Mouse (Mus musculus) cortical plate, adult 2 months (tissue): Measurements from ENCODE around the gene Cox7a2. TPM values are rescaled to one million over a fixed set of nuclear protein-coding genes. Genes with fewer than 3 reads are reported as not detected.

Experiments
- H3K27ac ChIP-seq: fragments of 200-500 bp; 2 replicates; pipeline ENCODE4 v1.5.1; 2012; ENCODE audit warnings: low read length, control low read depth, inconsistent platforms; ENCODE audit not compliant: insufficient read depth
- H3K4me1 ChIP-seq: fragments of 200-500 bp; 2 replicates; pipeline ENCODE4 v1.6.1; 2011; ENCODE audit warnings: low read length; ENCODE audit not compliant: control insufficient read depth, insufficient read depth
- H3K4me3 ChIP-seq: fragments of 200-500 bp; 2 replicates; pipeline ENCODE4 v1.5.1; 2011; ENCODE audit warnings: mild to moderate bottlenecking, low read length, control low read depth; ENCODE audit not compliant: insufficient read depth
- CTCF ChIP-seq: fragments of 200-500 bp; IDR thresholded peaks from 2 replicates; pipeline ENCODE4 v1.5.1; 2011; ENCODE audit warnings: mild to moderate bottlenecking, control low read depth, low read length; ENCODE audit not compliant: insufficient read depth; ENCODE audit errors: extremely low read depth
- POLR2A ChIP-seq: fragments of 200-500 bp; IDR thresholded peaks from 2 replicates; pipeline ENCODE4 v1.6.1; 2011; ENCODE audit warnings: mild to moderate bottlenecking, low read length, control low read depth; ENCODE audit not compliant: insufficient read depth; ENCODE audit errors: extremely low read depth
- polyA plus RNA-seq: library from polyadenylated mRNA; depleted of rRNA; stranded (reverse); fragments of >200 nt; gene quantifications from 2 replicates; pipeline ENCODE4 v1.2.3, GENCODE M21; 2012; rRNA removed

Cox7a2 gene
- polyA plus RNA-seq, 1 experiment = 706 TPM

- Histone ChIP-seq H3K27ac (no peak overlapping the region), H3K4me3 (no peak overlapping the region), H3K4me1 (no peaks in the 10 kb centered on the region)
- TF ChIP-seq CTCF (no peak), POLR2A (no peak)
Measured at GRCm38 (mm10) chr9:79716496-79716895, 43.2 kb downstream of the Cox7a2 start.

- no peak for TF ChIP-seq POLR2A
- no peak for TF ChIP-seq CTCF
- no peak overlapping the region for H3K27ac ChIP-seq
- H3K4me1 ChIP-seq = no peaks in the 10 kb centered on the region
- no peak overlapping the region for H3K4me3 ChIP-seq
Measured at GRCm38 (mm10) chr9:79714471-79715045, 45.1 kb downstream of the Cox7a2 start.

Other genes starting within 250 kb of the Cox7a2 start
- gene Col12a1, start 41.0 kb downstream of the Cox7a2 start, polyA plus RNA-seq = 10.3 and 10.9 TPM in 2 replicates
- gene Tmem30a, start 33.6 kb upstream of the Cox7a2 start, polyA plus RNA-seq = 112 and 118 TPM in 2 replicates